Mouse (Mus musculus) 416B (cell line): ENCODE measurements around the gene Arl8b.

Source experiments
- DNase-seq: peaks from one replicate; pipeline ENCODE4 v3.0.0; 2011; ENCODE audit warnings: low read depth

Gene Arl8b

DNA sequence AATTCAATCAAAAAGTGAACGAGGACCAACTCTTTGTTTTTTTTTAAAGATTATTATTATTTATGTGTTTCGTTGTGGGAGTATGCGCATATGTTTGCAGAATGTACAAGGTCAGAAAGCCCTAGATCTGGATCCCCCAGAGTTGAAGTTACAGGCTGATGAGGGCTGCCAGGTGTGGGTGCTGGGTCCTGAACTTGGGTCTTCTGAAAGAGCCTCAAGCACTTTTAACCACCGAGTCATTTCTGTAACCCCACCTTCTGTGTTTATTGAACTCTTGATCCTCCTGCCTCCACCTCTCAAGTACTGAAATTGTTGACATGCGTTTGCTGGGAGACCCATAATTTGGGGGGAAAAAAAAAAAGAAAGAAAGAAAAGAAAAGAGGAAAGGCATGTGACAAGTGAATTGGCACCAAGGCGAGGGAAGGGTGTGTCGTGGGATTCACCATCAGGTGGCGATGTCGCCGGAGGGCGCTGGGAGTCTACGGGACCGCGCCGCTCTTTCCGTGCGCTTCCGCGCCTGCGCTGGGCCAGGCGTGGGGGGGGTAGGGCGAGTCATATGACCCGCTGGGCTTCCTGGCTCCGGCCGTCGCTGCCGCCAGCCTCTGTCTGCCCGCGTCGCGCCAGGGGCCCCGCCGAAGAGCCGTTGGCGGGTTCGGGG, at the start of gene Arl8b:
Gene Arl8b, plus strand, starts transcription at position 574 of the 658 bp plus-strand sequence.
- peak; percentile 95 for DNase-seq

DNA sequence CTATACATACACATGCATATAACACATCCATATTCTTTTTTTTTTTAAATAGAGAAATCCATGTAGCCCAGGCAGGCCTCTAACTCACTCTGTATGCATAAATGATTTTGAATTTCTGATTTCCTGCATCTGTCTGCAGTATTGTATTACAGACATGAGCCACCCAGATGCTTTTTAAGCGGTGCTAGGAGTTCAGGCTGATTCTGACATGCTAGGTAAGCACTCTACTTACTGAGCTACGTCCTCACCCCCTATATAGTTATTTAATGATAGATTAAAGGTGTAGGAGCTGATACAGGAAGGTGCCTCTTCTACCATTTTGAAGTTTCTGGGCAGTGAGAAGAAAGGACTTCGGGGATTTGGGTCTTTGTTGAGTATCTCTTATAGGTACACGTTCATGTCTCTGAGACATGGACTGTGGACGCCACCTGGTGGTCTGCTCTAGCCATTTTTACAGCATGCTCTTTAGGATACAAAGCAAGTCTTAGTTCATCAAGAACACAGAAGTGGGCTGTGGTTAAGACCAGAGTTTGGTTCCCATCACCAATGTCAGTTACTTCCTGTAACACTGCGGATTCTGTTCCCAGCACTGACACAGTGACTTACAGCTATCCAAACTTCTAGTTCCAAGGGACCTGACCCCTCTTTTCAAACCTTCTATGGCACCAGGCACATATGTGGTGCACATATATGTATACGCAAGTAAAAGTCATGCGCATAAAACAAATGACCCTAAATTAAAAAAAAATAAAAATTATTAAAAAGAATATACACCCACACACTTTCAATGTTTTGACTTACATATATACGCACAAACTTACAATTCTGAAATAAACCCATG, 46.8 kb upstream of the Arl8b start:
- peak; percentile 84 for DNase-seq

DNA sequence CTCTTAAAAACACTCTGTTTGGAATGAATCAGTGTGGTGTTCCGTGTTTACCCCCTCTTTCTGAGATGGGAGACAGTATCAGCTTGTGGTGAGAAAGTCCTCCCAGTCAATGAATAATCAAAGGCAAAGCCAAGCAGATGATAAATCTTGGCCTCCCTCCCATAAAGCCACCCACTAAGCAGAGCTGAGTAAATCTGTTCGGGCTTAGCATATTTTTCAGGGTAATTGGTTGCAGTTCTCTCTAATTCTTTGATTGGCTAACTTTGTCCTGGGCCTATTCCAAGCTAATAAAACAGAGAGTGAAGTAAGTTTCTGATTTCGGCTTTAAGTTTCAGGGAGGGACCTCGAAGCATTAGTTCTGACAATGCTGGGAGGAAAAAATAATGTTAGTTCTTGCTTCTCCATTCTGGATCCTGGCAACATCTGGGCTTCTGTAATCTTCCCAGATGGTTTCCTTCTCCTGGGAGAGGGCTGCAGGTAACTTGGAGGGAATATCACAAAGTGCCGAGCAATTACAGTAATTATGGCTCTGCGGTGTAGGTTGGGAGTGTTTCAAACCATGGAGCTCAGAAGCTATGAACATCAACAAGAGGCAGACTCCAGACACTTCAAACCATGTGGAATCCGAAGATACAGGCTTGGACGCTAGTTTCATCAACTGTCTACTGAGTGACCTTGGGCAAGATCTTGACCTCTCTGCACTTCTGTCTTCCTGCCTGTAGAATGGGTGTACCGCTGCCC, 44.3 kb upstream of the Arl8b start:
- DNase-seq = no peak

DNA sequence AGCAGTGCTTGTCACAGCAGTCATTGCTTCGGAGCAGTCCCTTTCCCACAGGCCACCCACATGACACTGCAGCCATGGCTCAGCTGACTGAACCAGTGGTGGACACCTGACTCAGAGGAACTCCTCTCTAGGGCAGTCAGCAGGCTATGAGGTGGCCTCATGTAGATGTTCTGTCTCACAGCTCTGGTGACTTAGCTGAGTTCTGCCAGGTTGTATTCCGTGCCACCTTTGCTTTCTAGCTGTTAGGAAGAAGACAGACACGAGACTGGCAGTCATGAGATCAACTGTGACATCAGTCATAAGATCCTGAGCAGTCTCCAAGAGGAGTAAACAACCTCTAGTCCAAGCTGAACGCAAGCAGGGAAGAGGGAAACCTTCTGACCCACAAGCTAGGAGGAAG, 42.3 kb upstream of the Arl8b start:
- no peak for DNase-seq

DNA sequence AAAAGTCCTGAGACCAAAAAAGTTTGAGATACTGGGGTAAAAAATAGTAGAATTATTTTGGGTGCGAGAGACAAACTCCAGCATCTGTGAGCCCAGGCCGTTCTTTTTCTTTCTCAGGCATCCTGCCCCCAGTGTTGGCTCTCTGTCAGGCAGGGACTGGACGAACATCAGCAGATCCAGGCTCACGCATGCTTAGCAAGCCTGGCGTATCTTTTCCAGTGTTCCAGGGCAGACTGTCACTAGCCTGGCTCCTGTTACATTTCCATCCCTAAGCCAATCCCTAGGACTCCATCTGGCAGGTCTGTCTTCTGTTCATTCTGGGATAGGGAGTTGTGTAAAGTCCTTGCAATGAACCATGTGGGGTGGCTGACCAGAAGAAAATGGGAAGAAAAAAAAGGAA, 39.2 kb upstream of the Arl8b start:
- no peak for DNase-seq

DNA sequence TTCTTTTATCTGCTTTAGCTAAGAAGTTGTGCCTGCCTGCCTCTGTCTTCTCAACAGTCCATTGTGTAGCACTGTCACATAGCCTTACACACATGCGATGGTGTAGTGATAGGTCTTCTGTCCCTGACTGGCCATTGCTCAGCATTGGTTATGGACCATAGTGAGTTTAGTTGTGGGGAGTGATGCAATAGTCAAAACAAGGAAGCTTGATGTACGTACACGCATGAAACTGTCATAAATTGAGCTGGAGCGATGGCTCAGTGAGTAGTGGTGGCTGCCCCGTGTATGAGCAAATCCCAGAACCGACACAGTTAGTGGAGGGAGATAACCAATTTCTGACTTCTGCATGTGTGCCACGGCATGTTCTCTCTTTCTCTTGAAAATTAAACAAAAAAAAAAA, 31.6 kb upstream of the Arl8b start:
- no peak for DNase-seq

DNA sequence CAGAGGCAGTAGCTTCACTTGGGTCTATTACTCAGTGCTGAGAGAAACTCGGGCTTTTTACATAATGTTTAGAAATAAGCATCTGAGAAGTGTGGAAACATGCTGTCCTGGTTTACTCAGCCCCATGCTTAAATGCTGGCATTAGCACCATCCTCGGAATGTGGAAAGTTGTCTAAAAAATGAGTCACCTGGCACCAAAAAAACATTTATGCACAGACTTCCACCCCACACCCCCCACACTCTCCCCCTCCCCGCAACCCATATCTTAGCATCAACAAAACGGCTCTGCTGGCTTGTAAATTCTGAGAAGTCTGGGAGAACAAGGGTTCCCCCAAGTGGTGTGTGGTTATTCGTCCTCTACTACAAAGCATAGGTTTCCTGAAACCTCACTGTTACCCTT, 30.5 kb upstream of the Arl8b start:
- DNase-seq = no peak

DNA sequence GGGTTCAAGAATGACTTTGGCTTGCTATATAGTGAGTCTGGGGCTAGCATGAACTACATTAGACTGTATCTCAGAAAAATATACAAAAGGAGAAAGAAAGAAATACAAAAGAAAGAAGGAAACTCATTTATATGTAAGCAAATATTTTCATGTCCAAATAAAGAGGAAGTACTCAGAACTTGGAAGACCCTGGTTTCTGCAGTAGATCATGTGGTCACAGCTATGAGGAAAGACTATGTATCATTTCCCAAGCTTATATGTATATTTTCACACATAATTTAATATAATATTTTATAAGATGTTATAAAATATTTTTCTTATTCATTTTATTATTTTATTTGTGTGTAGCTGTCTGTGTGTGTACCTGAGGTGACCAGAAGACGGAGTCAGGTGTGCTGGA, 29.4 kb upstream of the Arl8b start:
- DNase-seq = peak; percentile 49

DNA sequence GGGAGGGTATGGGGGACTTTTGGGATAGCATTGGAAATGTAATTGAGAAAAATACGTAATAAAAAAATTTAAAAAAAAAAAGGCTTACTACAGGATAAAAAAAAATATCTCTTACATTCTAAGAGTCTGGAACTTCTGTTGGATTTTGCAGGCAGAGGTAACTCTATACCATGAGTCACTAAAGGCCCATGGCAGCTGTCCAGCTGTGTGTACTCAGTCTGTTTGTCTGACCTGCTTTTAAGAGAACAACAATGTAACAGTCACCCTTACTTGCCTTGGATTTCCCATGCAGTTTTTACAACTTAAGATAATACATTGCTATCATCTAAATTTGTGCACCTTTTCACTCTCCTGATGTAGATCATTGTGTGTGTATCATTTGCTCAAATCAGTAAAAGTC, 28.5 kb upstream of the Arl8b start:
- peak; percentile 47 for DNase-seq

DNA sequence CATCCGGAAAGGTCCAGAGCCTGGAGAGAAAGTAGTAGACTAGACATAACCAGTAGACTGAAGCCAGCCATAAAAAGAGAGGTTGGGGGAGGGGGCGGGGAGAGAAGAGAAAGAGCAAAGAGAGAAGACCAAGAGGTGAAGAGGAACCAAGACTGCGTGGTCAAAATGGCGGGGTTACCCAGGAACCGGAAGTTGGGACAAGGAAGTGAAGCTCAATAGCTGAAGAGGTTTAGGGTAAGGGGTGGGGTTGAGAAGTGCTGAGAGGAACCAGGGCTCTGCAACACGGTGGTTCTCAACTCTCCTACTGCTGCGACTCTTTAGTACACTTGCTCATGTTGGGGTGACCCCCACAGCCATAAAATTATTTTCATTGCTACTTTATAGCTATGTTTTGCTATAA, 27.0 kb upstream of the Arl8b start:
- no peak for DNase-seq

DNA sequence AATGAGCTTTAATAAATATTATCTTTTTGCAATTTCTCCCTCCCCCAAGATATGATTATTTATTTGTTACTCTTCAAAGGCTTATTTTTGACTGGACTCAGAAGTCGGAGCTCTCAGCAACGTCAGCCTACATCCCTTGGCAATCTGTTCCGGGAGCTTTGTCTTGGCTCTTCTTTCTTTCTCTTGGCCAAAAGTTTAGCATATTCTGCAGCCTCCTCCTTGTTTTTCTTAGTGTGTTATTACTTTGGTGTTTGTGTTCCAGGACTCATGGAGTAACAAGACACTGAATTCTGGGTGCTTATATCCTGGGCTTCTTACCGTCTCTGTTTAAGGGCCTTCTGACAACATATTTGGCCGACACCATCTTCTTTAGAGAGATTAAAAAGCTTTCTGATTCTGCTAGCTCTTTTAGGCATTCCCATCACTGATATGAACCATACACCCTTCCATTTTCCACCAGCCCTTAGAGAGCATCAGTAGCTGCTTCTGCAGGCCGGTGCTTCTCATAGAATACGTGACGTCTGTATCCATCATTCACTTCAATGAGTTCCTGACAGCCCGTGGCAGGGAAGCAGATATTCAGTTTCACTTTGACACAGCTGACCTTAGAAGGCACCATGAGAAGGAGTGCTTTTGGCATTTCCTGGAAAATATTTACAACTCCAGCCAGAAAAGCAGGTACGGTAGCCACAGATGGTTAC, 23.8 kb upstream of the Arl8b start:
- no peak for DNase-seq

DNA sequence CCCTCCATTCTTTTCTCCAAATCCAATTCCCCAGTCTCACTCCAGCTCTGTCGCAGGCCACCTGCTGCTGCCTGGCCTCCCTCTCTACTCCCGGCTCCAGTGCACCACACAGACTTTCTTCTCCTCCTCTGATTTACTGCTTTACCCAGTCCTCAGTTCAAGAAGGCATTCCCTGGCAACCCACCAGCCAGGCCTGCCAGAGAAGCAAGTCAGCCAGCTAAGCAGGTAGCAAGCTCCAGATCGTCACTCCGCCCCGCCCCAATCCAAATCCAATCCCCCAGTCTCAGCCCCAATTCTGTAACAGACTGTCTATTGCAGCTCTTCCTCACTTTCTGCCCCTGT, 23.2 kb upstream of the Arl8b start:
- DNase-seq = no peak

DNA sequence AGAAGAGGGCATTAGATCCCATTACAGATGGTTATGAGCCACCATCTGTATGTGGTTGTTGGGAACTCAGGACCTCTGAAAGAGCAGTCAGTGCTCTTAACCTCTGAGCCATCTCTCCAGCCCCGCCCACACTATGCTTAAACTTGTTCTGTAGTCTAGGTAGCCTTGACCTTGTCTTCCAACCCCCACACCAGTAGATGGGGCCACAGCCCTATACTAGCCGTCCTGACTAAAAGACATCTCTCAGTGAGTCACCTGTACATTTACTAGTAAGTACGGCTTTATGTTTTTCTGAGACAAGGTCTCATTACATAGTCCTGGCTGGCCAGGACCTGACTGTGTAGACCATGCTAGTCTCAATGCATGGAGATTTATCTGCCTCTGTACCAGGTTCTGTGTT, 12.0 kb upstream of the Arl8b start:
- no peak for DNase-seq

DNA sequence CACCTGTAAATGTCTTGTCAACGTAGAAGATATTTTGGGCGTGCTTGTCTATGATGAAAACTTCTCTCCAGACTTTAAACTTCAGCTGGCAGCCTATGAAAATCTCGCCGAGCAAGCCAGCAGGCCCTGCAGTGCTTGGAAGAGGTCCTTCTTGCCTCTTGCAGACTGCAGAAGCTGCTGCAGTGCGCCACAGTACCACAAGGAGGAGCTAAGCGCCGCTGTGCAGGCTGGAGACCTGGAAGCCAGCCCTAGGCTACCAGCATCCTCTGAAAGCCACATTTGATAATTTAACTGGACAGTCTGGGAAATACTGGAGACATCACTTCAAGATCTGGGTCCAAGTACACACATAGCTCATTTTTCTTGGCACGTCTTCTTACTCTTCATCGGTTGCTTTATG, 10.0 kb upstream of the Arl8b start:
- peak; percentile 78 for DNase-seq

DNA sequence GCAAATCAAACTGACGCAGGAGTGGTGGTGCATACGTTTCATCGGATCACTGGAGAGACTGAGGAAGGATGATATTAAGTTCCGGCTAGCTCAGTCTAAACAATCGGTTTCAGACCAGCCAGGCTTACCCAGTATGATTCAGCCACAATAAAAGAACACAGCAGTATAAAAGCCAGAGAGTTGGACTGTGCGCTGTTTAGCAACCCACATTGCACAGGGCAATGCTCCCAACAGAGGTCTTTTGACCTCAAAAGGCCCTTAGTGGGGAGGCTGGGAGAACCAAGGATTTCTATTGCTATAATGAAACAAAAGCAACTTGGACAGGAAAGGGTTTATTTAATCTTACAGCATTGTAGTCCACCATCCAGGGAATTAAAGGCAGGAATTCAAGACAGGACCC, 9.4 kb upstream of the Arl8b start:
- no peak for DNase-seq

DNA sequence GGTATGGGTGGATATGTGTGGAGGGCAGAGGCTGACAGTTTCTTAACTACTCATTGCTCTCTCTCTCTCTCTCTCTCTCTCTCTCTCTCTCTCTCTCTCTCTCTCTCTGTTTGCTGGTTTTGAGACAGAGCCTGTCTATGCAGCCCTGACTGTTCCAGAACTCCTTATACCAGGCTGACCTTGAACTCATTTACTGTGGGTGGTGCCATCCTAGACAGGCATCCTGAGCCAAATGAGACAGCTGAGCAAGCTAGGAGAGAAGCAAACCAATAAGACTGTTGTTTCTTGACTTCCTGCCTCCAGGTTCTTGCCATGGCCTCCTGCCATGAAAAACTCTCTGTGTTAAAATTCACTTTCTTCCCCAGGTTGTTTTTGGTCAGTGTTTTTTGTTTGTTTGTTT, 6.6 kb upstream of the Arl8b start:
- no peak for DNase-seq

DNA sequence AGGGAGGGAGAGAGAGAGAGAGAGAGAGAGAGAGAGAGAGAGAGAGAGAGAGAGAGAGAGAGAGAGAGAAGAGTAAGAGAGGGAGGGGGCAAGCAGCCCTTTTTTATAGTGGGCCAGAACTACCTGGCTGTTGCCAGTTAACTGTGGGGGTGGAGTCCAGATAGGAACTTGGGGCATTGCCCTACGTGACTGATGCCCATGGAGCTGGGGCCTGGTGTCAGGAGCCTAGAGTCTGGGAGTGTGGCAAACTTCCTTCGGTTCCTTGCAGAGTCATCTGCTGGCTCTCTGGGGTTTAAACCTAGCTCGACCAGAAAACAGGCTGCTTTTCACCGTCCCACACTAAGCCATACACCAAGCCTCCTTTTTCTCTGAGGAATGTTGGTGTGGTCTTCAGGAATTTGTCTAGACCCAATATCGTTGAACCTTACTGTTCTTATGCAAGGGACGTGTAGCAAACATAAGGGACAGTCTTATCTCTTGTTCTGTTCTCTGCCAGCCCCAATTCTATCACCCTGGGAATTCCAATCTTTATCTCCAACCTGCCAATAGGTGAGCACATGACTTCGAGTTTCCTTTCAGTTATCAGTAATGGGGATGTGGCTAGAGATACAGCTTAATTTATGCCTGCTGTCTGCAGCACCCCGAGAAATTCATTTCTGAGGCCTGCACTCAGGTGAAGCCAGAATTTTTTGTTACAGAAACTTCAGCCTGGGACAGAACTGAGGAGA, 5.2 kb upstream of the Arl8b start:
- no peak for DNase-seq

DNA sequence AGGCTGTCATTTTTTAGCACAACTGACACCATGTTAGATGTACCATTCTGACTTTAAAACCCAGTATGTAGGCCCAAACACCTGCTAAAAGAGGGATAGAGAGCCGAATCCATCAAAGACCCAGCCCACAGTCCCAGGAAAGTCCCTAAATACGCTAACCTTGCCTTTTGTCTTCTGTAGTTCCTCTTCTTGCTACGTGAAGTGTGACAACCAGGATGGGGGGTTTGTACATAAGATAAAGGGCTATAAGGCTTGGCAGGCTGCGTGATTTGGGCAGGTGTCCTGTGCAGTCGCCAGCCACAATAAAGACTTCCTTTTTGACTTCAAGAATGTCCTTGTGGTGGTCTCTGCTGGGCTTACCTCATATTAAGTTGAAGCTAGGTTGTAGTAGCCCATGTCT, 4.5 kb upstream of the Arl8b start:
- no peak for DNase-seq

DNA sequence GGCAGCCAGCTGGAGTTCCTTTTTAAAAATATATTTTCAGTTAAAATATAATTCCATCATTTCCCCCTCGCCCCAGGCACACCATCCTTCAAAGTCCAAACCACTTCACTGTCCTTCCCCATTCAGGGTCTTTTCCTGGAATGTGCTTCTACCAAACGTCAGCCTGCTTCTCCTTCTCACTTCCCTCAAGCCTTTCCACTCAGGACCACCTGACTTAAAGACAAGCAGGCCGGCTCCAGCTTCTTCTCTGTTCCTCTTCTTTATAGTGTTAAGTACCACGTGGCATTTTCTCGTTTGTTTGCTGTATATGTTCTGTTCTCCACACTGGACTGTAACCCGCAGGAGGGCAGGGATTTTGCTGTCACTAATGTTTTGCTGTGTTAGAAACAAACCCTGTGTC, 1.0 kb upstream of the Arl8b start:
- DNase-seq = peak; percentile 31

DNA sequence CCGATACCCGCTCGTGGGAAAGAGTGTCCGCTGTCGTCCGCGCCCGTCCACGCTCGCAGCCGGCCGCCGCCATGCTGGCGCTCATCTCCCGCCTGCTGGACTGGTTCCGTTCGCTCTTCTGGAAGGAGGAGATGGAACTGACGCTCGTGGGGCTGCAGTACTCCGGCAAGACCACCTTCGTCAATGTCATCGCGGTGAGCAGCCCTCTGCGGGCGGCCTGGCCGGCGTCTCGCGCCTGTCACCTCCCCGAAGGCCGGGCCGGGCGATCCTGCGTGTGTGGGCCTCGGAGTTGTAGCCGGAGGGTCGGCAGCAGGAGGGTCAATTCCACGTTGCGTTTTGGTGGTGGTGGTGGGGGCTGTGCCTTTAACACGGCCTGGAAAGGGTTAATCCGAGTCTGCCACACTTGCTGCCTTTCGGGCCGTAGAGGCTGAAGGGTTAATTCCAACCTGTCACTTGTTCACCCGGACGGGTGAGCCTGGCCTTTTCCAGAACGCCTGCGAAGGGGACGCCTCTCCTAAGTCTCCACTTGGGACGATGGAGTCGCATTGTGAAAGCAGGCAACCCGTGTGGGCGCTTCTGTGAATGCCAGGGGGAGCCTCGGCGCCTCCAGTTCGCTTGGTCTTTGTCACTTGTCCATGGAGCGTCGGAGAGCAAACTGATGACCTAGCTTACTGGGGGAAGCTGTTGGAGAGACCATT, 434 bp downstream of the Arl8b start:
- peak; percentile 46 for DNase-seq

DNA sequence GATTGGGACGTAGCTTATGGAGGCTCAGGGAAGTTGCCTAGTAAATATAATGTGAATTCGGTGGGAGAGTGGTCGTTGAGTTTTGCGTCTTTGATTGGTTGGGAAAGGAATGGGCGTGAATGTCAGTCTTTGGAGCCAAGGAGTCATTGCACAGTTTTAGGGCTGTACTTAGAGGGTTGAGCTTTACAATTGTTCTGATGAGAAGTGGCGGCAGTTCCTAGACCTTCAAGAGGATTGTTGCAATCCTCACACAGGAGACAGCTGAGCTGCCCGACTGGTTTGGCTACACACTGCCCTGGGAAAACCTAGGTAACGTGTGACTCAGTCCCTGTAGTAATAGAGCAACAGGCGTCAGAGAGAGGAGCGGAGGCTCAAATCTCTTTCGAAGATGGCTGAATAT, 1.2 kb downstream of the Arl8b start:
- DNase-seq = peak; percentile 60
